In the genomic region with DNA sequence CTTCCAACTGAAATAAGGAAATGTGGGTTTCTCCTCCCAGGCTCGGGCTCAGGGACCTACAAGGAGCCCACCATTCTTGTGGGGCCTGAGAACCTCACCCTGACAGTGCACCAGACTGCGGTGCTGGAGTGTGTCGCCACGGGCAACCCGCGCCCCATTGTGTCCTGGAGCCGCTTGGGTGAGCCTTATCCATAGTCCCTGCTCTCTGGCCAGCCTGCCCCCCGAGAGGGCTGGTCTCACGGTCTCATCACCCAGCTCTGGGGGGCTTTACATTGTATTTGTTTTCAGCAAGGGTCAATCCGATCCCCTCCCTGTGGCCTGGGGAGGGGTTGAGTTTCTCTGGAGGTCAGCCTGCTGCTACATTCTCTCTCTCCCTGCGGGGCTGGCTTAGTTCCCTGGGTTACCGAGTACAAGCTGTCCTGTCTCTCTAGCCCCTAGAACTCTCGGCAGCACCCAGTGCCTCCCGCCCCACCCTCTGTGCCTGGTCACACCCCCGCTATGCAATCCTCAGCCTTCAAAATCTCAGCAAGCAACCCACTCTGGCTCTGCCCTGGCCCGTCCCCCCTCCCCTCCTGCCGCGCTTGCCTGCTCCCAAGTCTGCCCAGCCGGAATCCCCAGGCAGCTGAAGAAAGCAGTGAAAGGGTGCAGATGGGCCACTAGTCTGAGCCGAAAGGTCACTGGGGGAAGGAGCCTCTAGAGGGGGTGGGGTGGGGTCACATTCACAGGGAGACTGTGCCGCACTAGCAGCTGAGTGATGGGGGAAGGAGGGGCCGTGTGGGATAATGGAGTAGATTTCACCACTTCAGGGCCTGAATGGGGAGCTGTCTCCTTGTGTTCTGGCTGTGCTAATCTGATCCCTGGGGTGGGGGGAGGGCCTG, we compare ENCODE assay signal across 8 mouse cellular contexts. TPM values are rescaled to one million over a fixed set of nuclear protein-coding genes. Genes with fewer than 3 reads are reported as not detected.
DNase-seq lines count a peak whose midpoint lies in the region; ATAC-seq and TF ChIP-seq lines count a peak whose summit lies in the region.

No protein-coding gene starts in this region.

- no peak for TF ChIP-seq POLR2A in cerebellum, adult 2 months (IDR thresholded peaks at IDR 0.05; ENCODE audit: borderline replicate concordance, insufficient read depth, low read length)

- peak in 1 of 2 experiments; percentile 41 for DNase-seq in cerebellum, adult 2 months
- no peak for DNase-seq in cerebellum, postnatal 4 days (ENCODE audit: low spot score in 2 of 2)
- DNase-seq in intestine, embryonic 14.5 days (ENCODE audit: low spot score), result no peak
- DNase-seq in neural tube, embryonic 10.5 days (ENCODE audit: extremely low spot score, low spot score), result peak; percentile 85
- DNase-seq in frontal cortex, postnatal 14 days (ENCODE audit: low spot score in 2 of 2), result no peak

- H3K36me3 ChIP-seq in E14TG2a.4 (ENCODE audit: insufficient read depth, low read length), result no peaks in the 10 kb centered on the region
- H3K36me3 ChIP-seq in forebrain, embryonic 12.5 days (replicated peaks), result peaks cover 40% of the 10 kb centered on the region
- peaks cover 4% of the 10 kb centered on the region; the same call in 1 of the 2 replicates for H3K36me3 ChIP-seq in intestine, embryonic 14.5 days (ENCODE audit: control insufficient read depth, insufficient read depth, low read length)

- H3K4me3 ChIP-seq in cerebellum, adult 2 months (replicated peaks; ENCODE audit: insufficient read depth, low read depth, low read length), result peak overlapping the region; percentile 25
- peak overlapping the region; percentile 66 for H3K4me3 ChIP-seq in E14TG2a.4 (replicated peaks; ENCODE audit: low read length)
- H3K4me3 ChIP-seq in forebrain, embryonic 12.5 days (replicated peaks), result no peak overlapping the region; the same call in 1 of the 2 replicates
- H3K4me3 ChIP-seq in intestine, embryonic 14.5 days (ENCODE audit: low read depth, low read length), result no peak overlapping the region

- peak; percentile 72 for ATAC-seq in forebrain, embryonic 12.5 days (ENCODE audit: low FRiP score)
- peak; percentile 33 for ATAC-seq in intestine, embryonic 14.5 days (replicated peaks; ENCODE audit: low FRiP score, low TSS enrichment, low read depth)
- ATAC-seq in monocyte, adult 5-6 weeks (replicated peaks; ENCODE audit: insufficient number of reproducible peaks, low FRiP score, low TSS enrichment, poor library complexity, severe bottlenecking), result no peak

- H3K9me3 ChIP-seq in E14TG2a.4 (ENCODE audit: low read length), result no peaks in the 10 kb centered on the region
- no peaks in the 10 kb centered on the region for H3K9me3 ChIP-seq in forebrain, embryonic 12.5 days
- H3K9me3 ChIP-seq in intestine, embryonic 14.5 days (ENCODE audit: control insufficient read depth, low read length), result no peaks in the 10 kb centered on the region

- no peaks in the 10 kb centered on the region for H3K27me3 ChIP-seq in cerebellum, adult 2 months (ENCODE audit: control insufficient read depth, insufficient read depth, low read length)
- H3K27me3 ChIP-seq in E14TG2a.4 (ENCODE audit: insufficient read depth, low read length), result peaks cover 9% of the 10 kb centered on the region
- H3K27me3 ChIP-seq in forebrain, embryonic 12.5 days, result 0 out of 2 replicates have a peak, but pooled peaks cover 7% of the 10 kb centered on the region
- no peaks in the 10 kb centered on the region for H3K27me3 ChIP-seq in intestine, embryonic 14.5 days (replicated peaks; ENCODE audit: control insufficient read depth, insufficient read depth, low read length)

- H3K4me2 ChIP-seq in forebrain, embryonic 12.5 days, result peak overlapping the region; percentile 41
- H3K4me2 ChIP-seq in intestine, embryonic 14.5 days (ENCODE audit: low read length), result peak overlapping the region; percentile 20

- peak overlapping the region; percentile 46 for H3K9ac ChIP-seq in forebrain, embryonic 12.5 days
- H3K9ac ChIP-seq in intestine, embryonic 14.5 days (ENCODE audit: low read length), result no peak overlapping the region

- H3K4me1 ChIP-seq in cerebellum, adult 2 months (ENCODE audit: control insufficient read depth, insufficient read depth, low read length), result peaks cover 5% of the 10 kb centered on the region; the same call in 1 of the 2 replicates
- H3K4me1 ChIP-seq in E14TG2a.4 (replicated peaks; ENCODE audit: low read depth, low read length), result peaks cover 87% of the 10 kb centered on the region
- peaks cover 88% of the 10 kb centered on the region for H3K4me1 ChIP-seq in forebrain, embryonic 12.5 days
- H3K4me1 ChIP-seq in intestine, embryonic 14.5 days (replicated peaks; ENCODE audit: control insufficient read depth, insufficient read depth, low read length), result peaks cover 35% of the 10 kb centered on the region

- 25% methylated on average over 22 of the region's 22 CpGs for WGBS in cerebellum, adult 2 months
- WGBS in forebrain, embryonic 12.5 days, result under 1% methylated on average over 22 of the region's 22 CpGs
- WGBS in intestine, embryonic 14.5 days, result 13% methylated on average over 22 of the region's 22 CpGs

- TF ChIP-seq CTCF in cerebellum, adult 2 months (IDR thresholded peaks at IDR 0.05; ENCODE audit: borderline replicate concordance, insufficient read depth, low read depth, low read length), result no peak
- no peak for TF ChIP-seq CTCF in E14TG2a.4 (conservative IDR thresholded peaks at IDR 0.05; ENCODE audit: low read length)

- H3K27ac ChIP-seq in cerebellum, adult 2 months (ENCODE audit: insufficient read depth, low read length), result no peak overlapping the region
- H3K27ac ChIP-seq in forebrain, embryonic 12.5 days, result peak overlapping the region; percentile 95
- no peak overlapping the region for H3K27ac ChIP-seq in intestine, embryonic 14.5 days (ENCODE audit: low read depth)

RNA-seq across cellular contexts. Expression of gene Parp16, which starts 16.6 kb away (rescaled TPM):
- 5.7 and 6.6 TPM in 2 replicates for polyA plus RNA-seq in cerebellum, adult 2 months (2012; rRNA removed)
- 5.7 and 5.9 TPM in 2 replicates for polyA plus RNA-seq in forebrain, embryonic 12.5 days (2016; fragmentation: Nextera tagmentation; extraction: Ambion mirVana)
- 8.1 and 9.1 TPM in 2 replicates for polyA plus RNA-seq in intestine, embryonic 14.5 days (2014; fragmentation: Nextera tagmentation; extraction: Ambion mirVana)
- 1.9 to 3.1 TPM (median 2.3 TPM) in 3 replicates for total RNA-seq in monocyte, adult 5-6 weeks (2017)

RNA-seq across cellular contexts. Expression of gene Igdcc3, which starts 37.6 kb away (rescaled TPM):
- 1.8 and 2.4 TPM in 2 replicates for polyA plus RNA-seq in cerebellum, adult 2 months (2012; rRNA removed)
- polyA plus RNA-seq in forebrain, embryonic 12.5 days (2016; fragmentation: Nextera tagmentation; extraction: Ambion mirVana), result 40.0 and 40.8 TPM in 2 replicates
- polyA plus RNA-seq in intestine, embryonic 14.5 days (2014; fragmentation: Nextera tagmentation; extraction: Ambion mirVana), result 2.7 and 2.9 TPM in 2 replicates
- total RNA-seq in monocyte, adult 5-6 weeks (2017), result not detected in 3 replicates

Comparison
In these comparisons a context has a peak if more than half of its experiments do, and no peak if none do; other contexts are left out.
1. H3K4me3 ChIP-seq: peak in cerebellum, adult 2 months (single experiment) and E14TG2a.4 (single experiment); none in forebrain, embryonic 12.5 days (single experiment) and intestine, embryonic 14.5 days (single experiment).
2. RNA of gene Igdcc3, which starts 37.6 kb away (polyA plus RNA-seq): 40.0 to 40.8 TPM in forebrain, embryonic 12.5 days; 2.7 to 2.9 TPM in intestine, embryonic 14.5 days and 1.8 to 2.4 TPM in cerebellum, adult 2 months; every median in the first group is over 10 times any median in the second.